Mouse (Mus musculus): ENCODE measurements at regions not wholly inside any gene's neighbourhood (a gene's known extent, or its start where the extent isn't known, plus 50 kb on each side); places are given as distances from the start of the nearest gene placed in this dataset.
A peak's percentile ranks its signal among the peaks of the same experiment; 100 is the strongest.

DNA sequence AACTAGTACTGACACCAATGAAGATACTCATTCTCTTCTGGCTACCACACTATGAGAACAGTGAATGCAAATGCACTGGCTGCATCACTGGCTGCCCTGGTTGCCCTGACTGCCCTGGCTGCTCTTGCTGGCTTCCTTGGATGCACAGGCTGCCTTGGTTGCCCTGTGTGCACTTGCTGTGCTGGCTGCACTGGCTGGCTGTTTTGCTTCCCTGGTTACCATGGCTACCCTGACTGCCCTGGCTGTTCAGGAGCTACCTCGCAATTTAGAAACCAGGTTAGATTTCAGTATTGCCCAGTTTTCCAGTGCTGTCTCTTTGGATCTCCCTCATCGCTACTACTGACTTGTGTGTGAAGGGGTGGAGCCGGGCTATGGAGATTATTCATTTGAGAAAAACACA lies 175.7 kb downstream of the Fat4 start:
- Histone ChIP-seq H3K36me3 (ENCODE audit: insufficient read depth, low read length) (no peaks in the 10 kb centered on the region), H3K9me3 (ENCODE audit: low read length) (no peaks in the 10 kb centered on the region), H3K9ac (replicated peaks; ENCODE audit: low read length) (no peak overlapping the region), H3K4me1 (ENCODE audit: insufficient read depth, low read length) (no peaks in the 10 kb centered on the region), H3K27ac (ENCODE audit: low read length) (no peak overlapping the region), H3K4me2 (replicated peaks; ENCODE audit: low read depth, low read length) (no peak overlapping the region), H3K27me3 (ENCODE audit: insufficient read depth, low read length) (no peaks in the 10 kb centered on the region), H3K4me3 (ENCODE audit: low read length) (no peak overlapping the region)
- ATAC-seq (ENCODE audit: low FRiP score, low TSS enrichment): peak; percentile 82; the same call in 1 of the 2 replicates
- 63% methylated on average over 3 of the region's 3 CpGs for WGBS

DNA sequence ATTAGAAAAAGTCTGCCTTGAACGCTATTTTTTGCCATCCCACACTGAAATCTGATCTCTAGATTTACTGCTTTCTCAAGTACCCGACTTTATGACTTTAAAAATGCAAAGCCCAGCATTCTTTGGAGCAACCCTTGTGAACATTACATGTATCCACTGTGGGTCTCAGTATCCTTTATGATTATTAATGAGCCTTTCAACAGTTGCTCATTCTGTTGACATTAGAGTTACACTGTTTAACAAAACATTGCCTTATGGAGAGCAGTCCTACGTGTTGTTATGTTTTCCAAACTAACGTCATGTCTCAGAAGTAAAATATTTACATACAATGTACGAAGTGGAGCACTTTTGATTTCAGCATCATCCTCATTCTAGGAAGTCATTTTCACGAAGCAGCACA lies 178.7 kb downstream of the Fat4 start:
- H3K4me3 ChIP-seq (ENCODE audit: low read length): no peak overlapping the region

DNA sequence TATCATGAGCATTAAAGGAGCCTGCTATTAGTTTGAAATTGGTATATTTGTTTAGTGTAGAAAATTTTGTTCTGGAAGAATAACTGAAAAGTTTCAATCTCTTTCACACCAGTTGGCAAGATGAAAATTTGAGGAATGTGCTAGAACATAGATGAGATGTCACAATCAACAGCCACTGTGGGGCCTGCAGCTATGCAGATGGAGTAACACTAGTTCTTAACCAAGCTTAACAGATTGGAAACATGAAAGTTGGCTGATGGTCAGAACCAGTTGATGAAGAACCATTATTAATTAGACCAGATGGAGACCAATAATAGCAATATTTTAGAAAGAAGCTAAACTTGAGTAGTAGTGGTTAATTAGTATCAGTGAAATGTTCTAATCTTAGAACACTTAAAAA lies 182.3 kb downstream of the Fat4 start:
- H3K4me3 ChIP-seq (ENCODE audit: low read length): no peak overlapping the region
- no peak overlapping the region for H3K4me2 ChIP-seq (replicated peaks; ENCODE audit: low read depth, low read length)
- H3K36me3 ChIP-seq (ENCODE audit: insufficient read depth, low read length): no peaks in the 10 kb centered on the region
- no peaks in the 10 kb centered on the region for H3K9me3 ChIP-seq (ENCODE audit: low read length)
- H3K9ac ChIP-seq (replicated peaks; ENCODE audit: low read length): no peak overlapping the region
- H3K4me1 ChIP-seq (ENCODE audit: insufficient read depth, low read length): no peaks in the 10 kb centered on the region
- H3K27me3 ChIP-seq (ENCODE audit: insufficient read depth, low read length): no peaks in the 10 kb centered on the region
- no peak for ATAC-seq (ENCODE audit: low FRiP score, low TSS enrichment)
- H3K27ac ChIP-seq (ENCODE audit: low read length): no peak overlapping the region

More for the DNA sequence above, 178.7 kb downstream of the Fat4 start:
- 28% methylated on average over 6 of the region's 6 CpGs for WGBS
- Histone ChIP-seq H3K27ac (ENCODE audit: low read length) (no peak overlapping the region), H3K9ac (replicated peaks; ENCODE audit: low read length) (no peak overlapping the region), H3K4me2 (replicated peaks; ENCODE audit: low read depth, low read length) (no peak overlapping the region), H3K9me3 (ENCODE audit: low read length) (no peaks in the 10 kb centered on the region), H3K27me3 (ENCODE audit: insufficient read depth, low read length) (no peaks in the 10 kb centered on the region), H3K4me1 (ENCODE audit: insufficient read depth, low read length) (no peaks in the 10 kb centered on the region), H3K36me3 (ENCODE audit: insufficient read depth, low read length) (no peaks in the 10 kb centered on the region)
- ATAC-seq (ENCODE audit: low FRiP score, low TSS enrichment): no peak

DNA sequence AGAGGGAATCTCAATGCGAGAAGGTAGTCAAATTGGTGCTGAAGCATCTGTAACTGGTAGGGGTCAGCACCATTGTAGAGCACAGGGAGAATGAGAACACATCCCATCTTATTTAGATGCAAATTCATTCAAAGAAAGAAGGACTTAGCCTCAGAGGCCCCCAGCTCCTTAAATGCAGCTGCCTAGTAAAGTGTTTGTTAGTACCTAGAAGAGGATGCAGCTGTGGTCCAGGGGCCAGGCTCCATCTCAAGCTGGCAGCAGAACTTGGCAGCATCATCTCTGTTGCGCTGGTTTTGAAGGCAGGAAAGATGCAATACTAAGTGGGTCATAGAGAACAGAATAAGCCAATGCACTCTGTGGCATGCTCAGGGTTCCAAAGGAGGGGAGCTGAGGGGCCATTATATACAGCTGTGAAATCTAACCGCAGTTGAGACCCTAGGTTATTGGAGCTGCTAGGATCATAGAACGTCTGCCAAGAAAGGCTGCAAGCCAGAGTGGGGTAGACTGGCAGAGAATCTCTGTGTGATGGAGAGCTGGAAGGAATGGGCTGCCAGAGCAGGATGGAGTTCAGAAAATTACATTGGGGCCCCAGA lies 196.0 kb downstream of the Fat4 start:
- no peak overlapping the region for H3K27ac ChIP-seq (ENCODE audit: low read length)
- no peak overlapping the region for H3K4me2 ChIP-seq (replicated peaks; ENCODE audit: low read depth, low read length)
- 0 out of 2 replicates have a peak, but pooled peaks cover 2% of the 10 kb centered on the region for H3K4me1 ChIP-seq (ENCODE audit: insufficient read depth, low read length)
- H3K27me3 ChIP-seq (ENCODE audit: insufficient read depth, low read length): no peaks in the 10 kb centered on the region
- H3K4me3 ChIP-seq (ENCODE audit: low read length): no peak overlapping the region
- no peaks in the 10 kb centered on the region for H3K36me3 ChIP-seq (ENCODE audit: insufficient read depth, low read length)
- H3K9me3 ChIP-seq (ENCODE audit: low read length): no peaks in the 10 kb centered on the region
- WGBS: 75% methylated on average over 4 of the region's 4 CpGs
- no peak for ATAC-seq (ENCODE audit: low FRiP score, low TSS enrichment)
- no peak overlapping the region for H3K9ac ChIP-seq (replicated peaks; ENCODE audit: low read length)

DNA sequence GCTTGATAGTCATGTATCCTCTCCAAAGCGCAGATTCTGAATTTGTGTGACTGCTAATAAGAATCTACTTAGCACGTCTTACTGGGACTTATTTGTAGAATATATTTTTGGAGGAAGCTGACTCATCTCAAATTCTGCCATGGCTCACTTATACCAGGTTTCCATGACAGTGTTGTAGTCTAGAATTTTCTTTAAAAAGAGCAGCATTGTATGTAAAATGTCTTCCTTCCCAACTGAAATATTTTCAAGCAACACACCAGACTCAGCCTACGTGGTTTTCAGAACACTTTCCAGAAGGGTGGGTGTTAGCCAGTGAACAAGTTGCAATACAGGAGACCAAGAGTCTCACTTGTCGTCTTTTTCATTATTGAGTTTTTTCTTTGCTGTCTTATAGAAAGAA lies 202.2 kb downstream of the Fat4 start:
- Histone ChIP-seq H3K9ac (replicated peaks; ENCODE audit: low read length) (no peak overlapping the region), H3K4me1 (ENCODE audit: insufficient read depth, low read length) (0 out of 2 replicates have a peak, but pooled peaks cover 2% of the 10 kb centered on the region), H3K27ac (ENCODE audit: low read length) (no peak overlapping the region), H3K27me3 (ENCODE audit: insufficient read depth, low read length) (no peaks in the 10 kb centered on the region), H3K4me2 (replicated peaks; ENCODE audit: low read depth, low read length) (no peak overlapping the region), H3K4me3 (ENCODE audit: low read length) (no peak overlapping the region), H3K36me3 (ENCODE audit: insufficient read depth, low read length) (no peaks in the 10 kb centered on the region), H3K9me3 (ENCODE audit: low read length) (no peaks in the 10 kb centered on the region)
- WGBS: 85% methylated on average over 4 of the region's 4 CpGs
- no peak for ATAC-seq (ENCODE audit: low FRiP score, low TSS enrichment)

DNA sequence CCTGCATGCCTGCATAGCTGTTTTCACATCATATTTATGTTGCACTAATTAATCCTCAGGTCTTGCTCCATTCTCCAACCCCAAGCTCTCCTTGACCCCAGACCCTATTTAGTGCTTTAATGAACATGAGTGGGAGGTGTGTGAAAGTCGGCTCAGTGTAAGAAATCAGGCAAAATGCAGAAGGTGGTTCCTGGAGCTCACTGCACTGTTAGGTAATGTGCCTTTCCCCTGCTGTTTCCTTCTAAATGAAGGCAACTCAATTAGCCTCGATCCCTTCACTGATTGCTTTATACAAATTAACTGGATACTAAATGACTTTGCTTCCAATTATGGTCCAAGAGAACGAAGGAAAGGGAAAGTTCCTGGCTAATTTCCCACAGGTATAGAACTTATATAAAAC lies 215.6 kb downstream of the Fat4 start:
- peaks cover 2% of the 10 kb centered on the region; the same call in 1 of the 2 replicates for H3K9me3 ChIP-seq (ENCODE audit: low read length)
- WGBS: 70% methylated on average over 3 of the region's 3 CpGs
- H3K4me1 ChIP-seq (ENCODE audit: insufficient read depth, low read length): no peaks in the 10 kb centered on the region
- no peak overlapping the region for H3K4me3 ChIP-seq (ENCODE audit: low read length)
- H3K36me3 ChIP-seq (ENCODE audit: insufficient read depth, low read length): no peaks in the 10 kb centered on the region
- no peak overlapping the region for H3K9ac ChIP-seq (replicated peaks; ENCODE audit: low read length)
- no peak overlapping the region for H3K27ac ChIP-seq (ENCODE audit: low read length)
- H3K4me2 ChIP-seq (replicated peaks; ENCODE audit: low read depth, low read length): no peak overlapping the region
- H3K27me3 ChIP-seq (ENCODE audit: insufficient read depth, low read length): no peaks in the 10 kb centered on the region
- ATAC-seq (ENCODE audit: low FRiP score, low TSS enrichment): no peak

DNA sequence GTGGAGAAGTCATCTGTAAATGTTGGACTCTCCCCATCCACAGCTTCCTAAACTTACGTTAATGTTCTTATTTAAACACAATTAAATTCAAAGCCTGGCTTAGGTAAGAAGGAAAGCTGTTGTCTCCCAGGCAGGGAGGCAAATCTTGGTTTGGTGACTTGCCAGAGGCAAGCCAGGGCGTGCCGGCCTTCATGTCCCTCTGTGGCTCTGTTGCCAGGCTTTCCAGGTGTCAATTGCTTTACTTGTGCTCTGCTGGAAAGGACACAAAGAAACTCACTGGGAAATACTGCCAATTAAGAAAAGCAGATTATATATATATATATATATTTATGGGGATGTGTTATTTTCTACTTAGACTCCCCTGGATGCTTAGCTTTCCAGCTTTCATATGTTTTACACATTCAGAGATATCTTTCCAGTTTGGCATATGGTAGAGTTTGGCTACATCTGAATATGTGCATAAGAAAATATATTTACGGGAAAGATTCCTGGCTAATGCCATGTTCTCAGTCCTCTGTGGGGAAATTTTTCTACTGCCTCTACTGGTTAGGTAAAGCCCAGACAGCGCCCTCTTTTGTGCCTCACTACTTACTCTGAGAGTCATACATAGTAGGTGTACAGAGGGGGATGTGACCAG lies 223.1 kb downstream of the Fat4 start:
- Histone ChIP-seq H3K9ac (replicated peaks; ENCODE audit: low read length) (no peak overlapping the region), H3K9me3 (ENCODE audit: low read length) (no peaks in the 10 kb centered on the region), H3K4me1 (ENCODE audit: insufficient read depth, low read length) (no peaks in the 10 kb centered on the region), H3K4me2 (replicated peaks; ENCODE audit: low read depth, low read length) (no peak overlapping the region), H3K36me3 (ENCODE audit: insufficient read depth, low read length) (no peaks in the 10 kb centered on the region), H3K27me3 (ENCODE audit: insufficient read depth, low read length) (no peaks in the 10 kb centered on the region), H3K27ac (ENCODE audit: low read length) (no peak overlapping the region), H3K4me3 (ENCODE audit: low read length) (no peak overlapping the region)
- ATAC-seq (ENCODE audit: low FRiP score, low TSS enrichment): no peak
- WGBS: 90% methylated on average over 5 of the region's 5 CpGs

DNA sequence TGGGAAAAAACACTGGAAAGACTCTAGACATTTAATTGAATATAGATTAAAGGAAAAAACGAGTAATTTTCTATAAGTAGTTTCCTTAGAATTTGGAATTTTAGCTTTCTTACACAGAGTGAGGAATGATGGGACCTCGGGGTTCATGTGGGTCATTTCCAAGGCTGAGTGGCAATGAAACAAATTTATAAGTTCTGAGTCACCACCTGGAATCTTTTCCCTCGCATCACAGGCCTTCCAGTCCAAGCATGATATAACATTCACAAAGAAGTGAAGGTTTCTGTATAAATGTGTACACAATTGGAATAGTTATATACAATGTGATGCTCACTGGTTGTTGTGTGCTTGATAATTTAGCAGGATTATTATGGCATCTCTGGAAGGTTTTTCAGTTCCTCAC lies 227.3 kb downstream of the Fat4 start:
- Histone ChIP-seq H3K9me3 (ENCODE audit: low read length) (peaks cover 4% of the 10 kb centered on the region; the same call in 1 of the 2 replicates), H3K4me1 (ENCODE audit: insufficient read depth, low read length) (no peaks in the 10 kb centered on the region), H3K27me3 (ENCODE audit: insufficient read depth, low read length) (no peaks in the 10 kb centered on the region), H3K27ac (ENCODE audit: low read length) (no peak overlapping the region), H3K4me2 (replicated peaks; ENCODE audit: low read depth, low read length) (no peak overlapping the region), H3K36me3 (ENCODE audit: insufficient read depth, low read length) (no peaks in the 10 kb centered on the region), H3K9ac (replicated peaks; ENCODE audit: low read length) (no peak overlapping the region), H3K4me3 (ENCODE audit: low read length) (no peak overlapping the region)
- WGBS: 82% methylated on average over 3 of the region's 3 CpGs
- ATAC-seq (ENCODE audit: low FRiP score, low TSS enrichment): no peak

DNA sequence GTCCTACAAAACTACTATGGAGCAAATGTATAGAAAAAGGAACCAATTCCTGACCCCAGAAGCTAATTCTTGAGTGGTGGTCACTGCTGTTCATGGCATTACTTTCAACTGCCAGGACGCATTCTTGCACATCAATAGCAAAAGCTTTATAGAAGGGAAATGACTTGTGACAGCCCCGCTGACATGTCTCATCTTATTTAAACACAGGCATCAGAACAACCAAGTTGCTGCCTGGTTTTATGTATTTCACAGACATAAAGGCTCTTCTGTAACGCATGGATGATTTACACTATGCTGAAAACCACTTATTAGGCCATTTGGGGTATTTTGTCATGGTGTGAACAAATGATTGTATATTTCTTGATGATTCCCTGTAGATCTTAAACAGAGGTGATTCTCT lies 228.1 kb downstream of the Fat4 start:
- H3K36me3 ChIP-seq (ENCODE audit: insufficient read depth, low read length): no peaks in the 10 kb centered on the region
- ATAC-seq (ENCODE audit: low FRiP score, low TSS enrichment): no peak
- WGBS: 73% methylated on average over 3 of the region's 3 CpGs

DNA sequence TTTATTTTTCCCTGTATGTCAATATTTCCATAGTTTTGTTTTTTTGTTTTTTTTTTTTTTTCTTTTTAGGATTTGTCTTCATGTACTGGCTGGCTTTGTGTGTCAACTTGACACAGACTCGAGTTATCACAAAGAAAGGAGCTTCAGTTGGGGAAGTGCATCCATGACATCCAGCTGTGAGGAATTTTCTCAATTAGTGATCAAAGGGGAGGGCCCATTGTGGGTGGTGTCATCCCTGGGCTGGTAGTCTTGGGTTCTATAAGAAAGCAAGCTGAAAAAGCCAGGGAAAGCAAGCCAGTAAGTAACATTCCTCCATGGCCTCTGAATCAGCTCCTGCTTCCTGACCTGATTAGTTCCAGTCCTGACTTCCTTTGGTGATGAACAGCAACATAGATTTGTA lies 228.7 kb downstream of the Fat4 start:
- Histone ChIP-seq H3K27me3 (ENCODE audit: insufficient read depth, low read length) (no peaks in the 10 kb centered on the region), H3K9me3 (ENCODE audit: low read length) (peaks cover 4% of the 10 kb centered on the region; the same call in 1 of the 2 replicates), H3K4me2 (replicated peaks; ENCODE audit: low read depth, low read length) (no peak overlapping the region), H3K36me3 (ENCODE audit: insufficient read depth, low read length) (no peaks in the 10 kb centered on the region), H3K4me1 (ENCODE audit: insufficient read depth, low read length) (no peaks in the 10 kb centered on the region), H3K4me3 (ENCODE audit: low read length) (no peak overlapping the region), H3K9ac (replicated peaks; ENCODE audit: low read length) (no peak overlapping the region), H3K27ac (ENCODE audit: low read length) (no peak overlapping the region)
- WGBS: 43% methylated on average over 1 of the region's 1 CpGs
- ATAC-seq (ENCODE audit: low FRiP score, low TSS enrichment): no peak

More for the DNA sequence above, 228.1 kb downstream of the Fat4 start:
- Histone ChIP-seq H3K4me2 (replicated peaks; ENCODE audit: low read depth, low read length) (no peak overlapping the region), H3K27me3 (ENCODE audit: insufficient read depth, low read length) (no peaks in the 10 kb centered on the region), H3K4me3 (ENCODE audit: low read length) (no peak overlapping the region), H3K27ac (ENCODE audit: low read length) (no peak overlapping the region), H3K9ac (replicated peaks; ENCODE audit: low read length) (no peak overlapping the region), H3K9me3 (ENCODE audit: low read length) (peaks cover 4% of the 10 kb centered on the region; the same call in 1 of the 2 replicates), H3K4me1 (ENCODE audit: insufficient read depth, low read length) (no peaks in the 10 kb centered on the region)
